Mouse (Mus musculus) liver, embryonic 16.5 days (tissue): Measurements from ENCODE around the gene Creld2. TPM values are rescaled to one million over a fixed set of nuclear protein-coding genes. Genes with fewer than 3 reads are reported as not detected.

Source experiments
- ATAC-seq: fragments of 200-750 bp; cut with Nextera tagmentation; 2 replicates; pipeline ENCODE4 v1.8.0; 2017; ENCODE audit warnings: low read depth, mild to moderate bottlenecking, moderate number of reproducible peaks, moderate library complexity
- H3K27ac ChIP-seq: fragments of 300-500 bp; sonication (generic); 2 replicates; pipeline ENCODE4 v1.5.1; 2014; ENCODE audit warnings: mild to moderate bottlenecking, low read length
- H3K27me3 ChIP-seq: fragments of 300-500 bp; sonication (generic); 2 replicates; pipeline ENCODE4 v1.6.1; 2014; ENCODE audit warnings: low read depth, low read length, mixed read lengths; ENCODE audit not compliant: control insufficient read depth, insufficient read depth
- H3K36me3 ChIP-seq: fragments of 300-500 bp; sonication (generic); 2 replicates; pipeline ENCODE4 v1.6.1; 2014; ENCODE audit warnings: mild to moderate bottlenecking; ENCODE audit not compliant: control insufficient read depth, insufficient read depth
- H3K4me1 ChIP-seq: fragments of 300-500 bp; sonication (generic); 2 replicates; pipeline ENCODE4 v1.6.1; 2014; ENCODE audit warnings: low read depth, low read length, mixed read lengths; ENCODE audit not compliant: control insufficient read depth
- H3K4me2 ChIP-seq: fragments of 300-500 bp; sonication (generic); 2 replicates; pipeline ENCODE4 v1.6.1; 2014; ENCODE audit warnings: low read depth, low read length, mixed read lengths
- H3K4me3 ChIP-seq: fragments of 300-500 bp; sonication (generic); 2 replicates; pipeline ENCODE4 v1.5.1; 2014; ENCODE audit warnings: low read depth, mild to moderate bottlenecking, low read length
- H3K9ac ChIP-seq: fragments of 300-500 bp; sonication (generic); 2 replicates; pipeline ENCODE4 v1.6.1; 2014; ENCODE audit warnings: low read depth, low read length
- H3K9me3 ChIP-seq: fragments of 300-500 bp; sonication (generic); replicated peaks from 2 replicates; pipeline ENCODE4 v1.6.1; 2016; ENCODE audit warnings: low read length; ENCODE audit not compliant: control insufficient read depth
- whole genome bisulfite sequencing: fragments of 180-500 bp; shearing (Covaris S2); extraction: QIAGEN DNeasy Blood & Tissue Kit; methylation state at CpG from one replicate; pipeline ENCODE4 v1.1.7; 2014; ENCODE audit not compliant: insufficient replicate concordance; 5-methylcytosine and 5-hydroxymethylcytosine counted together
- polyA plus RNA-seq: library from polyadenylated mRNA; unstranded; fragments of >200 nt; fragmentation: Nextera tagmentation; extraction: Ambion mirVana; gene quantifications from 2 replicates; pipeline ENCODE4 v1.2.1, GENCODE M21; 2015

Gene Creld2
- polyA plus RNA-seq, 1 experiment from 2014 or later: 39.7 TPM

DNA sequence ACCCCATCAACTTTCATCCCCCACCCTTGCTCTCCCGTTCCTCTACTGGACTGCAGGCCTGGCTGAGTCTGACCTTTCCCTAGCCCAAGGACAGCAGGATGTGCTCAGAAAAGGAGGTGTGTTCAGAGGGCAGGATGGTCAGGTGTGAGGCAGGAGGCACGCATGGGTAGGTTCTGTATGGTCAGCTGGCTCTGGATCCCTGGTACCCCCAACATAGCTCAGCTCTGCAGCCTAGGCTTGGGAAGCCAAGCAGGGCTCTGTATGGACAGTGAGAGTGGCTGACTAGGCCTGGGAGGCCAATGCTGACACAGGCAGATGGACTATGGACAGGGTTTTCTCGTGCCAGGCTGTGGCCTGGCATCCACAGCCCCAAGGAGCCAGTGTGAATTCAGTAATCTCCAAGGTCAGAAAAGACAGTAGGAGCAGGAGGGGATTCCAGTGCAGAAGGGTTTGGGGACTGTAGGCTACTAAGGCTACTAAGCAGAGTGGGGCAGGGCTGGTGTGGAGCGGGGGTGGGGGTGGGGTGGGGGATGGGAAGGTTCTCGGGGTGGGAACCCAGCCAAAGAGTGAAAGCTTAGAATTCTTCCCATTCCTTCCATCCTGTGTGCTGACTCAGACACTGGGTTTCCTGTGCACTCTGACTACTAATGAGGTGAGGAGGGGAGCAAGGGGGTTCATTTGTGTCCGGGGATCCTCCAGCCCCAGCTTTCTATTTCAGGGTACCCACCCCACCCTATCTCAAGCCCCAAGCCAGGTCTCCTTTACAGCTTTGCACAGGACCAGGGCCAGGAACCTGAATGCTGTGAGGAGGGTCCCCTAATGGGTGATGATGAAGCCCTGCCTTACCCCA is 34.9 kb downstream of the Creld2 start:
- Histone ChIP-seq H3K27ac (peak overlapping the region; percentile 29; the same call in 1 of the 2 replicates), H3K27me3 (no peaks in the 10 kb centered on the region), H3K4me1 (peaks cover 13% of the 10 kb centered on the region), H3K9me3 (no peaks in the 10 kb centered on the region), H3K9ac (no peak overlapping the region), H3K4me2 (no peak overlapping the region), H3K36me3 (no peaks in the 10 kb centered on the region), H3K4me3 (no peak overlapping the region)
- ATAC-seq: no peak
- 46% methylated on average over 6 of the region's 6 CpGs for WGBS

DNA sequence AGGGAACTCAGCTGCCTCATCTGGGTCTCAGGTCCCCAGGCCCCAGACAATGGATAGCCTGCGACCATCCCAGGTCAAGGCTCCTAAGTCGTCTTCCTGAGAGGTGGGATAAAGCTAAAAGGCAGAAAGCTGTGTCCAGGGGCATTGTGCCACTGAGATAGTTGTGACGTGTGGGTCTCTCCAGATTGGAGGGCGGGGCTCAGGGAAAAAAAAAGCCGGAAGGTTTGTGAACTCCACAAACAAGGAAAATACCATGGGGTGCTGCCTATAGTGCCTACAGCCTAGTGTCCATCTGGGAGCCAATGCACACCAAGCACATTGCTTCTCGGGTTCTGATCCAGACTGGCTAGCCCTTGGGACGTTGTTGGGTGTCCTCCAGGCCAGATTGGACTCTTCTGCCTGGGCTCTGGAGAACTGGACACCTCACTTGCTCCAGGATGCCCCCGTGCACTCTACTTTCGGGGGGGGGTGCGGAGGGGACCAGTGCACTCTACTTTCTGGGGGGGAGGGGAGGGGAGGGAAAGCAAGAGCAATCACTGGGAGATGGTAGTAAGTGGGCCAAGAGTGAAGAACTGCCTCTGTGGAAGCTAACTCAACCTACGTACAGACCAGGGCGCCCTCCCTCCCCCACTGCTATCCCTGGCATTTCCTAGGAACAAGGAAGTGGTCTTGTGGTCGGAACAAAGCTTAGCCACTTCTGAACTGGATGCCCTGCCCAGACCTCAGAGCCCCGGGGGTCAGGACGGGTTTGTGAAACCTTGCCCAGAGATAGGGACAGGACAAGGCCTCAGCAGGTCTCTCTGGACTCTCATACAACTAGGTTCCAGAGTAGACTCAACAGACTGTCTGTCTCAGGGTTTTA is 35.8 kb downstream of the Creld2 start:
- H3K9ac ChIP-seq: no peak overlapping the region
- 43% methylated on average over 15 of the region's 15 CpGs for WGBS
- H3K27me3 ChIP-seq: no peaks in the 10 kb centered on the region
- H3K4me1 ChIP-seq: peaks cover 9% of the 10 kb centered on the region
- H3K4me2 ChIP-seq: no peak overlapping the region
- no peak for ATAC-seq
- no peaks in the 10 kb centered on the region for H3K9me3 ChIP-seq
- peak overlapping the region; percentile 29; the same call in 1 of the 2 replicates for H3K27ac ChIP-seq
- H3K36me3 ChIP-seq: no peaks in the 10 kb centered on the region
- H3K4me3 ChIP-seq: no peak overlapping the region

DNA sequence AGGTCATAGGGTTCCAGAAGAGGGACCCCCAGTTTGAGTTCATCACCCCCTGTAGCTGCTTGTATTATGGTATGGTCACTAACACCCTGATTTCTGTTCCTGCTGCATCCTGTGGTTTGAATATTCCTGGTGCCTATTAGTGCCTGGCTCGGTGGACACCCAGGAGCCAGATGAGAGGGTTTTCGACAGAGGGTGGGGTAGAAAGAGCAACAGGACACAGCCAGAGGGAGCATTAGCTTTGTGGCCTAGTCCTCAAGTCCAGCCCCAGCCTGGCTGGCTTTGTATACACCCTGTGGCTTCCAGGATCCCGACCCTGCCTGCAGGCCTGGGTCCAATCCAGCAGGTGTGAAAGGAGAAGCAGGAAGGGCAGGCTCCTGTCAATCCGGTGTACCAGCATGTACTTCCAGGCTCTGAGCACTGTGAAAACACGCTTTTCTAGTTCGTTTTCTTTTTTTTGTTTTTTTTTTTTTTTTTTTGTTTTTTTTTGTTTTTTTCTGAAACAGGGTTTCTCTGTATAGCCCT is 36.5 kb downstream of the Creld2 start:
- H3K4me3 ChIP-seq: no peak overlapping the region
- no peaks in the 10 kb centered on the region for H3K36me3 ChIP-seq
- no peaks in the 10 kb centered on the region for H3K9me3 ChIP-seq
- no peak for ATAC-seq
- no peak overlapping the region for H3K27ac ChIP-seq
- no peak overlapping the region for H3K9ac ChIP-seq
- H3K27me3 ChIP-seq: no peaks in the 10 kb centered on the region
- peaks cover 6% of the 10 kb centered on the region for H3K4me1 ChIP-seq
- no peak overlapping the region for H3K4me2 ChIP-seq
- 52% methylated on average over 6 of the region's 6 CpGs for WGBS

DNA sequence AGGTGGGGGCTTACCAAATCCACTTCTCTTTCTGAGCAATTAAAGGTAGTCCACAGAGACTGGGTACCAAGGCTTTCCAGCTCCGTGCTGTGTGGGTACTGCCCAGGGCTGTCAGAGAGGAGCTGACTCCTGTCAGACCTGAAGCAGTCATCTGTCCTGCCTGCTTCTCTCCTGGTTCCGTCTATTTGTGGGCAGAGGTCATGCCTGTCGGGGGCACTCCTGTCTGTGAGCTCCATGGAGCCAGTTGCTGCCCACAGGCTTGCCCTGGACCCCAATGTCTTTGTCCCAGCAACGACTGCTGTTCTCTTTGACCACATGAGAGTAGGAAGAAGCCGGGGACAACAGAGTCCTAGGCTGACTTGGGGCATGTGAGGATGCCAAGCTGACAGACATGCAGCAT is 37.2 kb downstream of the Creld2 start:
- 63% methylated on average over 5 of the region's 5 CpGs for WGBS
- Histone ChIP-seq H3K27me3 (no peaks in the 10 kb centered on the region), H3K4me2 (no peak overlapping the region), H3K27ac (no peak overlapping the region), H3K36me3 (no peaks in the 10 kb centered on the region), H3K9ac (no peak overlapping the region), H3K9me3 (no peaks in the 10 kb centered on the region), H3K4me1 (peaks cover 9% of the 10 kb centered on the region), H3K4me3 (no peak overlapping the region)
- ATAC-seq: no peak

DNA sequence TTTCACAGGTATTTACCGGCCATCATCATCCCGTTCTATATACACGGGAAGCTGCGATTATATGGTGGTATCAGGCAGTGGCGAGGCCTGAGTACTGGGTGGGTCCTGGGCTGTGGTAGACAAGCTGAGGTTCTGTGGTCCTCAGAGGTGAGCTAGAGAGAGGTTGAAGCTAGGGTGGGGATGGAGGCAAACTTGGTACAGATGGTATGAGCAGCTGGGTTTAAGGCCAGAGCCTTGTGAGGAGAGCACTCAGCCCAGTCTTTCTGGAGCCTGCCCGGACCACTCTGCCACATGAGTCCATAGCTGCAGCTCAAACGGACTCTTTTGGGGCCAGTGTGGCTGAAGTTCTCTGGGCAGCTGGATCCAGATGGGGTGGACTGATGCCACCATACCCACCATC is 37.9 kb downstream of the Creld2 start:
- Histone ChIP-seq H3K36me3 (no peaks in the 10 kb centered on the region), H3K9me3 (no peaks in the 10 kb centered on the region), H3K27ac (no peak overlapping the region), H3K9ac (no peak overlapping the region), H3K4me3 (no peak overlapping the region), H3K4me1 (peaks cover 10% of the 10 kb centered on the region), H3K4me2 (no peak overlapping the region), H3K27me3 (no peaks in the 10 kb centered on the region)
- WGBS: 72% methylated on average over 7 of the region's 7 CpGs
- ATAC-seq: no peak

DNA sequence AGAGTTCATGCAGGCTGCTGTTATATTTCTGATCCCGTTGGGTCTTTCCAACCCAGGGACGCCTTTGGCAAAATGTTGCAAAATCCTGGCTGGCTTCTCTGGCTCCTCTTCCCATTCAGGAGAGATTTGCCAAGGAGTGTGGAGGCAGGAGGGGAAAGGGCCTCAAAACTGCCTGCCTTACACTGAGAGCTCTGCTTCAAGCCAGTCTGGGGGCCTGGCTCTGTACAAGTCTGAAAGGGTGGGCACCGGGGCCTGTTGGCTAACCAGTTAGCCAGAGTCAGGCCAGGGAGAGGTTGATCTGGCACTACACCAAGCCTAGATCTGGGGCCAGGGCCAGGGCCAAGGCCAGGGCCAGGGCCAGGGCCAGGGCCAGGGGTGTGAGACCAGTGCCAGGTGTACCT is 38.7 kb downstream of the Creld2 start:
- Histone ChIP-seq H3K4me1 (peaks cover 18% of the 10 kb centered on the region), H3K9me3 (no peaks in the 10 kb centered on the region), H3K4me2 (no peak overlapping the region), H3K27me3 (no peaks in the 10 kb centered on the region), H3K27ac (no peak overlapping the region), H3K36me3 (no peaks in the 10 kb centered on the region), H3K4me3 (no peak overlapping the region), H3K9ac (no peak overlapping the region)
- WGBS: 66% methylated on average over 3 of the region's 3 CpGs
- no peak for ATAC-seq

DNA sequence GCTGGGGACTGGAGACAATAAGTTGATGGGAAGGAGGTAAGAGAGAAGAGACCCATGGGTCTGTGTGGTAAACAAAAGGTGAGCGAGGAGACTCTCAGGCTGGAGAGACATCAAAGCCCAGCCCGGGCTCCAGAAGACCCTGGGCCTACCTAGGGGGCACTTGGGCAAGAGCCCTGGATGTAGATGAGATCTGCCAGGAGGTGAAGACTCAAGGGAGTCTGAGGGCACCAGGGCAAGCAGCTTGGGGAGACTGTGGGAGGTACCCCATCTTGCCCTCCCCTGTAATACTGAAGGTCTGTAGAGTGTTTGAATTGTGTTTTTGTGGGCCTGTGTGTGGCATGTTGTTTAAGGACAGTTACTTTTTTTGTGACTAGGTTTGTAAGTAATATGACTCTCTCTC is 39.3 kb downstream of the Creld2 start:
- H3K27ac ChIP-seq: no peak overlapping the region
- no peaks in the 10 kb centered on the region for H3K9me3 ChIP-seq
- H3K9ac ChIP-seq: no peak overlapping the region
- no peak overlapping the region for H3K4me2 ChIP-seq
- 44% methylated on average over 2 of the region's 2 CpGs for WGBS
- H3K36me3 ChIP-seq: no peaks in the 10 kb centered on the region
- H3K27me3 ChIP-seq: no peaks in the 10 kb centered on the region
- H3K4me3 ChIP-seq: no peak overlapping the region
- peaks cover 24% of the 10 kb centered on the region for H3K4me1 ChIP-seq
- no peak for ATAC-seq

DNA sequence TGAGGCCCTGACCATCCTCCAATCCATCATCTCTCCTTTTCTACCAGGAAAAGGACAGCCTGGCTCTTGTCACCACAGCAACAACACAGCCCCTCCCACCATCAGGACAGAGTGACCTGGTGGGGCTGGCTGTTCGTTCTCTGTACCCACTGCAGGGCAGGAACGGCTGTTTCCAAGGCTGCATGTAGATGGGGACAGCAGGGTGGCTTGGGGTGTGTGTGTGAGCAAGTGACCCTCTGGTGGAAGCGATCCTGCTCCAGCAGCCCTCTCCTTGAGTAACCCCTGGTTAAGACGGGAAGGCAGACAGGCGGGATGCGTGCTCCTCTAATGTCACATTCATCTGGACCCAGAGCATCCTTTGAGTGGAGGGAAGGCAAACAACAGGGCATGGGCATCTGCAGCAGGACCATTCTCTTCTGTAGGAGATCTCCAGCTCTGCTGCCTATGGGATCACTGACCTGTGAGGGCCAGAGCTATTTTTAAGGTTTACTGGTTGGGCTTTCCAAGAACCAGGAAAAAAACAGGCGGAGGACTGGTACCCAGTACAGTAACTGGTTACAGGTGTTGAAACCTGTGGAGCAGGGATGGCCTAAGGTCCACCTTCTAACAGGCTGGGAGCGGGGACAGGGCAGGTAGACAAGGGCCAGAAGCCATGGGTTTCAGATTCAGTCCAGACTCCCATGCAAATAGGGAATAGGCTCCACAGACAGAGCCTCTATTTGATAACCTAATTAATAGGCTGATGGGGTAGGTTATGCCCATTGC is 39.9 kb downstream of the Creld2 start:
- H3K9ac ChIP-seq: no peak overlapping the region
- ATAC-seq: no peak

More for the DNA sequence above, 39.9 kb downstream of the Creld2 start:
- no peak overlapping the region for H3K4me2 ChIP-seq
- peaks cover 26% of the 10 kb centered on the region for H3K4me1 ChIP-seq
- H3K27me3 ChIP-seq: no peaks in the 10 kb centered on the region
- 71% methylated on average over 8 of the region's 8 CpGs for WGBS
- no peak overlapping the region for H3K4me3 ChIP-seq
- H3K9me3 ChIP-seq: no peaks in the 10 kb centered on the region
- H3K27ac ChIP-seq: no peak overlapping the region
- no peaks in the 10 kb centered on the region for H3K36me3 ChIP-seq
